Mouse (Mus musculus): ENCODE data around the gene Mau2. TPM values are rescaled to one million over a fixed set of nuclear protein-coding genes. Genes with fewer than 3 reads are reported as not detected.
"Not testable (repeated sequence)": the region's sequence is repeated elsewhere in the genome, so short reads cannot be mapped to it uniquely, and the experiment has no call there.

Mau2 gene
- total RNA-seq, 2 experiments from 2014 or later = 39.3 to 40.3 TPM

- intact Hi-C loops (cut with DNase I) = no loop called here
- DNase-seq = no peak
Observed at GRCm38 (mm10) chr8:70037994-70038393, 4.5 kb downstream of the Mau2 start.

- DNase-seq = no peak
- intact Hi-C loops (cut with DNase I) = no loop called here
Observed at GRCm38 (mm10) chr8:70030255-70030654, 12.3 kb downstream of the Mau2 start.

- intact Hi-C loops (cut with DNase I) = no loop called here
- DNase-seq = no peak
Observed at GRCm38 (mm10) chr8:70026151-70026550, 16.4 kb downstream of the Mau2 start.

GRCm38 (mm10) chr8:70023596-70023995 lies 18.9 kb downstream of the Mau2 start:
- no peak for DNase-seq
- intact Hi-C loops (cut with DNase I) = no loop called here

GRCm38 (mm10) chr8:70015017-70015416 lies 27.5 kb downstream of the Mau2 start:
- no peak for DNase-seq
- intact Hi-C loops (cut with DNase I) = no loop called here

GRCm38 (mm10) chr8:70012763-70013162 lies 29.8 kb downstream of the Mau2 start:
- no peak for DNase-seq
- intact Hi-C loops (cut with DNase I) = no loop called here

GRCm38 (mm10) chr8:70012350-70012749 lies 30.2 kb downstream of the Mau2 start:
- DNase-seq = no peak
- intact Hi-C loops (cut with DNase I) = no loop called here

- intact Hi-C loops (cut with DNase I) = not testable (repeated sequence)
Observed at GRCm38 (mm10) chr8:70010796-70011195, 31.7 kb downstream of the Mau2 start.

GRCm38 (mm10) chr8:70005178-70005577 lies 37.4 kb downstream of the Mau2 start:
- intact Hi-C loops (cut with DNase I) = no loop called here
- DNase-seq = peak; percentile 12 to 16

More at GRCm38 (mm10) chr8:70010796-70011195, 31.7 kb downstream of the Mau2 start:
- DNase-seq = not testable (repeated sequence)

- intact Hi-C loops (cut with DNase I) = no loop called here
- no peak for DNase-seq
Observed at GRCm38 (mm10) chr8:70004345-70004744, 38.2 kb downstream of the Mau2 start.

GRCm38 (mm10) chr8:70003204-70003657 lies 39.3 kb downstream of the Mau2 start:
- no peak for DNase-seq
- intact Hi-C loops (cut with DNase I) = no loop called here

GRCm38 (mm10) chr8:70001892-70002191 lies 40.7 kb downstream of the Mau2 start:
- intact Hi-C loops (cut with DNase I) = loop anchor here (1.0 kb wide), 1 partner anchor 83 kb away; no protein-coding TSS in a partner anchor
- not testable (repeated sequence) for DNase-seq

- intact Hi-C loops (cut with DNase I) = loop anchor here (1.0 kb wide), 1 partner anchor 82 kb away; no protein-coding TSS in a partner anchor
- peak; percentile 54 to 65 for DNase-seq
Observed at GRCm38 (mm10) chr8:70001176-70001891, 41.2 kb downstream of the Mau2 start.

GRCm38 (mm10) chr8:70000226-70000625 lies 42.3 kb downstream of the Mau2 start:
- intact Hi-C loops (cut with DNase I) = no loop called here
- no peak for DNase-seq

GRCm38 (mm10) chr8:69999236-69999635 lies 43.3 kb downstream of the Mau2 start:
- DNase-seq = no peak
- intact Hi-C loops (cut with DNase I) = no loop called here

GRCm38 (mm10) chr8:69998706-69999105 lies 43.8 kb downstream of the Mau2 start:
- intact Hi-C loops (cut with DNase I) = no loop called here
- DNase-seq = no peak

- intact Hi-C loops (cut with DNase I) = no loop called here
- no peak for DNase-seq
Observed at GRCm38 (mm10) chr8:69996589-69997285, 45.8 kb downstream of the Mau2 start.

- intact Hi-C loops (cut with DNase I) = loop anchor here (2.0 kb wide), 1 partner anchor 17 kb away; no protein-coding TSS in a partner anchor
- peak; percentile 100 for DNase-seq
Observed at GRCm38 (mm10) chr8:69995776-69996588, 46.6 kb downstream of the Mau2 start, which contains the start of gene Gatad2a. Gene Gatad2a (minus strand): TSS chr8:69996384.

GRCm38 (mm10) chr8:69995422-69995775 lies 47.1 kb downstream of the Mau2 start:
- intact Hi-C loops (cut with DNase I) = loop anchor here (2.0 kb wide), 1 partner anchor 17 kb away; no protein-coding TSS in a partner anchor

GRCm38 (mm10) chr8:69988936-69989335 lies 53.6 kb downstream of the Mau2 start:
- intact Hi-C loops (cut with DNase I); DNase-seq: not testable (repeated sequence)

More at GRCm38 (mm10) chr8:69995422-69995775, 47.1 kb downstream of the Mau2 start:
- no peak for DNase-seq

- intact Hi-C loops (cut with DNase I) = no loop called here
- DNase-seq = no peak
Observed at GRCm38 (mm10) chr8:69987744-69988143, 54.8 kb downstream of the Mau2 start.

Measured in heart, postnatal 14 days (tissue).